7 mouse cellular contexts compared by ENCODE assay signal in the genomic region with DNA sequence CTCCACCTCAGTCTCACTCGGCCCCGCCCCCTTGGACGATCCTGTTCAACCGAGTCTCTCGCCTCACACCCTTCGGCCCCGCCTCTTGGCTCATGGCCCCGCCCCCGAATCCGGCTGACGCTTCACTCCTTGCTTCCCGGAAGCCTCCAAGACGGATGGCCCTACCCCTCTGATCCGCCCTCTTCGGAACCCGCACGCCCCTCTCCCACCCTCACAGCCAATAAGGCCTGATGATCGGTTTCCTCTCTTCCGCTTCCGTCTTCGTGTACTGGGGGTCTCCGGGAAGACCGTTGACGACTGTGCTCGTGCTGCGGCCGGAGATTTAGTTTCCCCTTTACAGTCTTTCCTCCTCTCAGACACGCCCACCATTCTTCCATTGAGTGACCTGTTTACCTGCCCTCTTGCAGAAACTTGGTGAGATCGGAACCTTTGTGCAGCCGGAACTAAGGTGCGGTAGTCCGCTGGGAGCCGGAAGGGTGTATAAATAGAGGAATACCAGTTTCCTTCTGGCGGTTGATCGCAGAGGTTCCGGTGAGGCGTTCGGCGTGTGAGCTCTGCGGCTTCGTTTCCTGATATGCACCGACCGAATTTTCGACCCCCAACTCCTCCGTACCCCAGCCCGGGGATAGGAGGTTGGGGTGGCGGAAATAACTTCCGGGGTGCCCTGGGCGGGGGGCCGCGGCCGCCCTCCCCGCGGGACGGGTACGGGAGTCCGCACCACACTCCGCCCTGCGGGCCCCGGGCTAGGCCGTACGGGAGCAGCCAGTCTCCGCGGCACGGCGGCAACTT. TPM values are rescaled to one million over a fixed set of nuclear protein-coding genes. Genes with fewer than 3 reads are reported as not detected.
A peak's percentile ranks its signal among the peaks of the same experiment; 100 is the strongest.
DNase-seq lines count a peak whose midpoint lies in the region; ATAC-seq lines count a peak whose summit lies in the region.

A gene (plus strand): TSS at position 282 of the 789 bp plus-strand sequence.
A gene (minus strand): TSS at position 643 of the 789 bp plus-strand sequence.

- peak; percentile 100 for DNase-seq in adrenal gland, adult 2 months
- DNase-seq in embryo, embryonic 11.5 days (ENCODE audit: low read depth, low spot score), result peak; percentile 100
- peak; percentile 100 for DNase-seq in gastrocnemius, postnatal 36 days
- peak; percentile 97 to 99 for DNase-seq in left cerebral cortex, postnatal 25 days (ENCODE audit: low spot score in 2 of 2)
- peak; percentile 100 for DNase-seq in midbrain, embryonic 10.5 days (ENCODE audit: low spot score)
- peak; percentile 100 for DNase-seq in right cerebral cortex, postnatal 4 days

- peak within 1 kb of the TSS; percentile 91 for H3K27ac ChIP-seq in intestine, embryonic 15.5 days
- peak within 1 kb of the TSS; percentile 93 for H3K27ac ChIP-seq in midbrain, embryonic 10.5 days (replicated peaks)

- H3K36me3 ChIP-seq in intestine, embryonic 15.5 days, result no peaks in the 10 kb centered on the region
- H3K36me3 ChIP-seq in midbrain, embryonic 10.5 days, result no peaks in the 10 kb centered on the region; the same call in 1 of the 2 replicates

- ATAC-seq in intestine, embryonic 15.5 days, result peak; percentile 98

- no peaks in the 10 kb centered on the region for H3K27me3 ChIP-seq in intestine, embryonic 15.5 days (replicated peaks)
- no peaks in the 10 kb centered on the region for H3K27me3 ChIP-seq in midbrain, embryonic 10.5 days (ENCODE audit: low read depth, poor library complexity, severe bottlenecking)

- H3K4me3 ChIP-seq in intestine, embryonic 15.5 days (replicated peaks), result peak within 1 kb of the TSS; percentile 77
- peak within 1 kb of the TSS; percentile 84 for H3K4me3 ChIP-seq in midbrain, embryonic 10.5 days

- intact Hi-C loops in gastrocnemius, postnatal 36 days (cut with DNase I), result loop anchor here (5.0 kb wide), 1 partner anchor 247 kb away; a partner anchor contains a TSS
- intact Hi-C loops in left cerebral cortex, postnatal 25 days (cut with DNase I), result loop anchor here (2.0 kb wide), 1 partner anchor 110 kb away; a partner anchor contains a TSS

- WGBS in intestine, embryonic 15.5 days, result under 1% methylated on average over 66 of the region's 66 CpGs
- under 1% methylated on average over 66 of the region's 66 CpGs for WGBS in midbrain, embryonic 10.5 days

- H3K9ac ChIP-seq in intestine, embryonic 15.5 days, result peak within 1 kb of the TSS; percentile 87

- H3K4me2 ChIP-seq in intestine, embryonic 15.5 days (replicated peaks), result peak within 1 kb of the TSS; percentile 62

- H3K9me3 ChIP-seq in intestine, embryonic 15.5 days, result no peaks in the 10 kb centered on the region
- no peaks in the 10 kb centered on the region for H3K9me3 ChIP-seq in midbrain, embryonic 10.5 days (replicated peaks)

- H3K4me1 ChIP-seq in intestine, embryonic 15.5 days (replicated peaks), result 0 out of 2 replicates have a peak, but pooled peaks cover 5% of the 10 kb centered on the region
- H3K4me1 ChIP-seq in midbrain, embryonic 10.5 days, result peaks cover 21% of the 10 kb centered on the region

RNA-seq across cellular contexts. Expression of the first gene that starts in this region (rescaled TPM):
- total RNA-seq in adrenal gland, adult 2 months (2021), result 10 to 100 TPM; 19.1 to 24.6 TPM
- 22.7 and 24.9 TPM in 2 replicates for polyA plus RNA-seq in adrenal gland, adult 2 months (2012; rRNA removed)
- total RNA-seq in gastrocnemius, postnatal 36 days (2021), result 1 to 10 TPM; 4.2 to 5.7 TPM
- 44.4 and 49.6 TPM in 2 replicates for polyA plus RNA-seq in intestine, embryonic 15.5 days (2015; fragmentation: Nextera tagmentation; extraction: Ambion mirVana)
- 10 to 100 TPM; 13.8 to 16.9 TPM for total RNA-seq in left cerebral cortex, postnatal 25 days (2021)
- polyA plus RNA-seq in midbrain, embryonic 10.5 days (2016; fragmentation: Nextera tagmentation; extraction: Ambion mirVana), result 47.3 and 49.9 TPM in 2 replicates

RNA-seq across cellular contexts. Expression of the second gene that starts in this region (rescaled TPM):
- total RNA-seq in adrenal gland, adult 2 months (2021), result 1 to 10 TPM; 5.7 to 9.0 TPM
- polyA plus RNA-seq in adrenal gland, adult 2 months (2012; rRNA removed), result 0.91 and 1.5 TPM in 2 replicates
- 1 to 10 TPM in 1 of 2 experiments, under 1 TPM in 1; 0.96 to 1.0 TPM for total RNA-seq in gastrocnemius, postnatal 36 days (2021)
- polyA plus RNA-seq in intestine, embryonic 15.5 days (2015; fragmentation: Nextera tagmentation; extraction: Ambion mirVana), result 5.3 and 6.1 TPM in 2 replicates
- total RNA-seq in left cerebral cortex, postnatal 25 days (2021), result 1 to 10 TPM; 2.1 to 2.3 TPM
- polyA plus RNA-seq in midbrain, embryonic 10.5 days (2016; fragmentation: Nextera tagmentation; extraction: Ambion mirVana), result 2.7 and 3.9 TPM in 2 replicates

Comparison
In these comparisons a context has a peak if more than half of its experiments do, and no peak if none do; other contexts are left out.
1. Peak in every context shown above with its lines: DNase-seq, ATAC-seq, H3K4me3 ChIP-seq and H3K27ac ChIP-seq.